Mouse (Mus musculus) cerebellum, adult 2 months (tissue): ENCODE data around the gene Prok2.

Source experiments
- CTCF ChIP-seq: fragments of 200-500 bp; IDR thresholded peaks from 2 replicates; pipeline ENCODE4 v1.5.1; 2011; ENCODE audit warnings: low read depth, mild to moderate bottlenecking, control low read depth, low read length, moderate library complexity, borderline replicate concordance; ENCODE audit not compliant: insufficient read depth
- POLR2A ChIP-seq: fragments of 200-500 bp; IDR thresholded peaks from 2 replicates; pipeline ENCODE4 v1.6.1; 2011; ENCODE audit warnings: low read length, control low read depth, borderline replicate concordance; ENCODE audit not compliant: insufficient read depth

- no peak for TF ChIP-seq CTCF
- TF ChIP-seq POLR2A: no peak
Observed at GRCm38 (mm10) chr6:99669481-99670325, 56.5 kb downstream of the Prok2 start.
